Mouse (Mus musculus) neutrophil, adult 59 days (primary cell): ENCODE data around the gene Olfr430. TPM values are rescaled to one million over a fixed set of nuclear protein-coding genes. Genes with fewer than 3 reads are reported as not detected.

Source experiments
- total RNA-seq, 2 experiments: library from RNA; stranded (reverse); gene quantifications; 1 replicate in 1 of 2; 2 replicates in 1 of 2; pipeline ENCODE4 v1.2.4; 2023

Gene Olfr430
- not detected for total RNA-seq

DNA sequence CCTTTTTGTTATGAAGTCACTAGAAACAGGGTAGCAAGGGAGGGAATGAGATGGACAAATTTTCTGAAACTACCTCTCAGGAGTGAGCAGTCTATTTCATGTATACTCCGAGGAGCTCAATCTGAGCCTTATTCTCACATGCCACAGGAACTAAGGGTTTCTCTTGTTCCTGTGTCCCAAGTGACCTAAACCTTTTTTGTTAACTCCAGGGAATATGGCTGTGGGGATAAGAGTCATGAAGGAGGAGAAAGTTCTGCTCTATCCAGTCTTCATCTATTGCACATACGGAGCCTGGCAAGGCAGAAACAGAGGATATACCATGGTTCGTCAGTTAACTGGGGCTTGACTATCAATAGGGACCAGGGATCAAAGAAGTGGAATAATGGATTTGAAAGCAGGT lies at the start of gene Olfr430:
TSS of gene Olfr430 (plus strand) at position 301 of the 400 bp plus-strand sequence.

DNA sequence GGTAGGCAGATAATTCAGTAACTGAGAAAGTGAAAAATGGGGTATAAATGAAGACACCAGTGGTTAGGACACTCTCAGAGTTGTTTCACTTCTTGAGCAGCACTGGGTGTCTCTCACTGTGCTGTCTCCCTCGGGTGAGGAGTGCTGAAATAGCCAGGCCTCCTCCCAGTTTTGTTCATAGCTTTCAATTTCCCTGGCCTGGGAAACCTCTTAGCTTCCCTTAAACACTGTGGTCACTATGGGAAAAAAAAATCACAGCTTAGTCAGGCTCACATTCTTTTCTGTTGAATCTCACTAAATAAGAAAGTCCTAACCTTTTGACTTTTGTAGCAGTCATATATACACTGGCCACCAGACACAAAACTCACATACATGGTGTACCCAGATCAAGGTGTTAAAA lies 34.7 kb upstream of the Olfr430 start, which contains the start of gene Ifi205:
TSS of gene Ifi205 (minus strand) at position 113 of the 400 bp plus-strand sequence.

DNA sequence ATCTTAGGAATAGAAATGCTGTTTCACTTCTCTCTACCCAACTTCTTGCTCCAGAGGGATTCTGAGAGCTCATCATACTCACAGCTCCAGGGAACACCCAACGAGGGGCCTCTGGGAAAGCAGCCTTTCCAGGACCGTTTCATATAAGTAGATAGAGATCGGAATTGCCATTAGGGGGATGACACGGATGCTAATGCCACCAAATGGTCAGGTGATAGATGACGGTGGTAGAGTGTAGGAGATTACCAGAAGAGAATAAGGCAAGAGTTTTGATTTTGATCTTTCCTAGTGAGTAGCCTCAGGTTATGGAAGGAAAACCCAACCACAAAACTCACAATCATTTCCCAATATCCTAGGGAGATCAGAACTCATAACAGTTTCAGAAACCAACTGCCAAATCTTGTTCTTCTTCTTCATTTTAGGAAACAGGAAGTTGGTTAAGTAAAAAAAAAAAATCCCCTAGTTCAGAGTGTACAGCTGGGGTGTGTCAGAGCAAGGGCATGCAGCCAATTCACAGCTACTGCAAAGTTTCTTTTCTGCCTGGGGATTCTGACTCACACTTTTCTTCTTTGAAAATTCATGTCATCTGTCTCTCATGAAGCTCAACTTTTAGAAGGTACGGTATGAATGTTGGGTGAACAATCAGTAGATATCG lies 25.8 kb upstream of the Olfr430 start, which contains the start of gene Olfr433:
TSS of gene Olfr433 (plus strand) at position 183 of the 655 bp plus-strand sequence.

DNA sequence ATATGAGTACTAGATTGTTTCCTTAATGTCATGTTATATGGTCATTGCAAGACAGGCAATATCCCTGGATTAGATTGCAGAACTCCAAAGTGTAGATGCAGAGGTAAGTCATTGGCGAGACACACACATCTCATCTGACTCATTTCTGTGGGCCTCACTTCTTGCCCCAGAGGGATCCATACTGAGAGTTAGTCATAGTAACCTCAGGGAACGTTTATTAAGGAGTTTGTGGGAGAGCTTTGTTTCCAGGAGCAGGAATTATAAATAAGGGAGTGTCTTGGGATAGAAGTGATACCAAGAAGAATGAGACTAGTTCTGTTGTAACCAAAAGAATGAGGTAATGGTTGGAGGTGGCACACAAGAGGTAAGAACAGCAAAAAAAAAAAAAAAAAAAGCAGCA lies 17.5 kb upstream of the Olfr430 start, which contains the start of gene Olfr432:
TSS of gene Olfr432 (plus strand) at position 313 of the 400 bp plus-strand sequence.

DNA sequence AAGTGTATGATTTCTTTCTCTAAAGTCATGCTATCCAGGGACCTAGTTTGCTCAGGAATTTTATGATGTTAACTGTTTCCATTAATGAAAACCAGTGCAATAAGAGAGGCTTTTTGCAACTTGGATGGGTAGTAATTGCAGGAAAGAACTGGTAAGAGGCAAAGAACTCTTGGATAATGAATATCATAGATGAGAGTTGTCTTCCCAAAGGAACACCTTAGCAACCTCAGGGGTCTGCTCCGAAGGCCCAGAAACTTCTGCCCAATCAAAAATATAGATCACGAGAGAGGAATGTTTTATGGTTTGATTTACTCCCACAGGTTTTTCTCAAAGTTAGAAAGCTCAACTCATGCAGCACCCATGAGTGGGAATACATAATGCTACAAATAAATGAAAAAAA lies 17.6 kb downstream of the Olfr430 start, which contains the start of gene Olfr429:
TSS of gene Olfr429 (plus strand) at position 301 of the 400 bp plus-strand sequence.

DNA sequence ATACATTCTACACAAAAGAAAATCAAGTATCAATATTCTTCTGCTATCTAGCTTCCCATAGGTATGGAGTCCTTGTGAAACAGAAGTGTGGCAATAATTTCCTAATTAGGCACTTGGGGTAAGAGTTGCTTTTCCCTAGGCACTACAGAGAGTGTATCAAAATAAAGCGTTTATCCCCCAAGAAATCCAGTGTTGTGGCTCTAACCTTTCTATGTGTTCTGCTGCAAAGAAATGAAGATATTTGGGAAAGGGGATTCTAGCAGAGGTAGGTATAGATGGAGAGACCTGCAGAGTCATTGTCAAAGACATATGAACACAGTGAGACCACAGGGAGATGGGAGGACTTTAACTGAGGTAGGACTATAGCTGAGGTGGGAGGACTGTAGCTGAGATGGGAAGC lies 30.2 kb downstream of the Olfr430 start, which contains the start of gene Olfr427:
TSS of gene Olfr427 (plus strand) at position 301 of the 400 bp plus-strand sequence.

DNA sequence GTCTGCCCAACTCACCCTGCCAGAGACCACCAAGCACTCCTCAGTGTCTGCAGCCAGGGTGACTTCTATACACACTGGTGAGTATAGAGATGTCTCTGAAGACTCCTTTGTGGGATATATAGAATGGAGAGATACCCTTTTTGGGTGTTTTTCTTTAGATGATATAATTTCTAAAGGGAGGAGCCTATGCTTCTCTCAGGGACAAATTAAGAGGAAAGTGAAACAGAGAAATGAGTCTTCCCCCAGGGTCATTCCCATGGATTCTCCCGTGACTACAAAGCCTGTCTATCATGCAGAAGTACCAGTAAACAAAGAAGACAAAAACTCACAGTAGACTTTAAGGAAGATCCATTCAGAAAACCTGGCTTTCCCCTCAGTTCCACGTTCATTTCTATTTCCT lies 54.7 kb downstream of the Olfr430 start, which contains the start of gene Olfr231:
TSS of gene Olfr231 (minus strand) at position 101 of the 400 bp plus-strand sequence.

Other genes with a start within 250 kb of the Olfr430 start
- gene Ifi211, start 153.6 kb upstream of the Olfr430 start, total RNA-seq = 10 to 100 TPM; 16.9 to 21.0 TPM
- gene Mndal, start 124.1 kb upstream of the Olfr430 start, total RNA-seq = 10 to 100 TPM; 46.7 to 63.9 TPM
- 10 to 100 TPM; 27.7 to 44.0 TPM for gene Ifi203, start 123.9 kb upstream of the Olfr430 start, total RNA-seq
- gene Ifi202b, start 83.9 kb upstream of the Olfr430 start, total RNA-seq = not detected
- 1 to 10 TPM; 5.3 to 5.8 TPM for gene Ifi205, start 34.8 kb upstream of the Olfr430 start, total RNA-seq
- not detected for gene Olfr433, start 25.9 kb upstream of the Olfr430 start, total RNA-seq
- not detected for gene Olfr432, start 17.4 kb upstream of the Olfr430 start, total RNA-seq
- gene Olfr429, start 17.7 kb downstream of the Olfr430 start, total RNA-seq = not detected
- not detected for gene Olfr427, start 30.3 kb downstream of the Olfr430 start, total RNA-seq
- gene Olfr231, start 54.6 kb downstream of the Olfr430 start, total RNA-seq = not detected
- not detected for gene Olfr424, start 64.9 kb downstream of the Olfr430 start, total RNA-seq
- not detected for gene Olfr420, start 89.0 kb downstream of the Olfr430 start, total RNA-seq
- 10 to 100 TPM in 1 of 2 experiments, 1 to 10 TPM in 1; 3.8 to 12.3 TPM for gene Spta1, start 106.2 kb downstream of the Olfr430 start, total RNA-seq
- gene Olfr419, start 185.5 kb downstream of the Olfr430 start, total RNA-seq = not detected